Mouse (Mus musculus) A20 (cell line): Measurements from ENCODE around the gene Resf1.
"Not testable (repeated sequence)": the region's sequence is repeated elsewhere in the genome, so short reads cannot be mapped to it uniquely, and the experiment has no call there.

ENCODE experiments used
- DNase-seq: peaks from one replicate; pipeline ENCODE4 v3.0.0-alpha.2; 2011; ENCODE audit warnings: low read depth, low spot score

The Resf1 gene

DNA sequence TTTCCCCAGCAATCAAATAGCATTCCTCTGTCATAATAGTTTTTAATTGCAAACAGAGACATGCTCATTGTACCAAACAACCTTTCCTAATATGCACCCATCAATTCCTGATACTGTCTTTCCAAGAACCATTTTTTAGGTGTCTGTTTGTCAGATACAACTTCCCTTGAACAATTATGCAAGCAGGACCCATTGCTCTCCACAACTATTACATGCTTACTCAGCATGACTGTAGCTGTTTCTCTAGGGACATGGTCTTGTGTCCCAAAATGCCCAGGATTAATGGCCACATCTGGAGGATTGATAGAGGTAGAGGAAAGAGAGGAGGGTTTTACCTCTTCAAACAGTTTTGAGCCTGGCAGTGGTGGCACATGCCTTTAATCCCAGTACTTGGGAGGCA is 35.2 kb downstream of the Resf1 start:
- DNase-seq = peak; percentile 52

DNA sequence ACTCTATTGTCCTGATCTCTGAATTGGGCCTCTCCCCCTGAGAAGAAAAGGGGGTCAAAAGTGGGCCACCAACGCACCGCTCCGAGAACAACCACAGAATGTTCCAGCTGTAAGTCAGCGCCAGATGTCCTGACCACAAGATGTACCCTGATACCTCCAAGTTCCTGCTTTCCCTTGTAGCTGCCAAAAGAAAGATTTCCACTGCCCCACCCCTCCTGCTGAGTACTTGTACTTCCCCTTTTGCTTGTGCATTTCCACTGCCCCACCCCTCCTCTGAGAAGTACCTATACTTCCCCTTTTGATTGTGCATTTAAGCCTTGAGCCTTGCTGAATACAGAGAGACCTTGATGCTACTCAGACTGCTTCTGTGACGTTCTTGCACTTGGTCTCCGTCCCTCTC is 39.0 kb downstream of the Resf1 start:
- peak; percentile 68 for DNase-seq

DNA sequence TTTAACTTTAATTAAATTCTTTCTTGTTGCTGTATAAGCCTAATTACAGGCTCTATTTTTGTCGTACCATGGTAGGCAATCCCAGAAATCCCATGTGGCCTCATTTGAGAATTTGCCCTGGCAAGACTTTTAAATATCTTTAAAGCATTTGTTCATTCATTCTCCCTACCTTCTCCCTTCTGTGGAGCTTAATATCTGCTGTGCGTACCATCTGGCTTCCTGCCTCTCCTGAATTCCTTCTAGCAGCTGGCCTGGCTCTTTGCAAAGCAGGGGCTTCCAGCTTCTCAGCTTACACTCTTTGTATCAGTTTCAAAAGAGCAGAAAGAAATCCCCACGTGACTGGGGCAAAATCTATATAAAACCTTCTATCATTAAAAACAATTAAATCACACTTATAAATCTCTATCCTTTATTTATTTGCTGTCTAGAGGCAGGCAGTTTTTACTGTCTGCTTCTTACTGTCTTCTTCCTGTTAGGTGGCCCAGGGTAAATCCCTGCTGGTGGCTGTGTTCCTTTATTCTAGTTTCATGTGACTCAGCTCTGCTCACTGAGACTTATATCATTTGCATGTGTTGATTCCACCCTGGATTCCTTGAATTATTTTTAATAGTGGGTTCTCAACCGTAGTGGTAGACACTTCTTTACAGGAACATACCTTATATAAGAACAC is 45.7 kb downstream of the Resf1 start:
- peak; percentile 90 for DNase-seq

DNA sequence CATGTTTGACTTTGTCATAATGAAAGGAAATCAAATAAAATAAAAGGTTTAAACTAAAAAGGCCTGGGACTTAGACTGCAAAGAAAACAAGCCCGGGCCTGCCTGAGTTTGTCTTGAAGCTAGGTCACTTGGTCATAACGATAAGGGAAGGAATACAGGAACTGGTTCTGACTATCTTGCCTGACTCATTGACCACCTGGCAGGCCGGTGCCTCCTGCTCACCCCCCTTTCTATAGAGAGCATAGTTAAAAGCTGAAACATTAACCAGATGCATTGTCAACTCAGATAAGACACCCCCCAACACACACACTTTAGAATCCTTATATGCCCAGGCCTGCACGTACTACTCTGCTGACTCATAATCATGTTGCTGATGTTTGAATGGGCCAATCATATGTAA is 46.6 kb downstream of the Resf1 start:
- DNase-seq = peak; percentile 92

DNA sequence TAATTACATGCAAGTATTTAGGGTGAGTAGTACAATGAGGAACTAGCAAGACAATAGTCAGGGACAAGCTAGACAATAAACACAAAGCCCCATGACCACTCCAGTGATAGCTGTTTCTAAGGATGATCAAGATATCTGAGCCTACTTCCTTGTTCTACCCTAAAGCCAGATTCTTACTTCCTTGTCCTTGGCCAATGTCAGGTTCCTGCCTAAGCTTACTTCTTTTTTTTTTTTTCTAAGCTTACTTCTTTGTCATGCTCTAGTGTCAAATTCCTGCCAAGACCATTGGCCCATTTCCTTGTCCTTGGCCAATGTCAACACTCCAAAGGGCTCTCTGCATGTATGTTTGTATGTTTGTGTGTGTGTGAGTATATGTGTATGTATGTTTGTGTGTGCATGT is 47.9 kb downstream of the Resf1 start:
- peak; percentile 49 for DNase-seq

DNA sequence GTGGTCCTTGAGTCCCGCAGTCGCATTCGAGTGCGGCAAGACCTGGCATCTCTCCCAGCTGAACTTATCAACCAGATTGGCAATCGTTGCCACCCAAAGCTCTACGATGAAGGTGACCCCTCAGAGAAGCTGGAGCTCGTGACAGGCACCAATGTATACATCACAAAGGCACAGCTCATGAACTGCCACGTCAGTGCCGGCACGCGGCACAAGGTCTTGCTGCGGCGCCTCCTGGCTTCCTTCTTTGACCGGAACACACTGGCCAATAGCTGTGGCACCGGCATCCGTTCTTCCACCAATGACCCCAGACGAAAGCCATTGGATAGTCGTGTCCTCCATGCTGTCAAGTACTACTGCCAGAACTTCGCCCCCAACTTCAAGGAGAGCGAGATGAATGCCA is 53.3 kb downstream of the Resf1 start:
- not testable (repeated sequence) for DNase-seq

DNA sequence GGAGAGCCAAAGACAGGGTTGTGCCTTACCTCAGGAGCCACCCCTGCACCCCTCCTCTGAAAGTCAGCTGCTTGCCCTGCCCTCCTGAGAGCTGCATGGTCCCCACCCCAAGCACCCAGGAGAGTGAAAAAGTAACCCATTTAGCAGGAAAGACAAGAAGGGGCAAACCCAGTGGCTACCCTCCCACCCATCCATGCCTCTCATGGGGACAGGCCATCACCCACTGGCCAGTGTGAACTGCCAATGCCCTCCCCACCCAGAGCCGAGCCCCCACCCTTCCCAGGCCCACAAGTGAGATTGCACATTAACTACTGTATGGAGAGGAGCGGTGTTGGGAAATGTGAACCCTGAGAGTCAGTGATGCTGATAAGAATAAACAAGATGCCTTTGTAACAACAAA is 56.8 kb downstream of the Resf1 start:
- not testable (repeated sequence) for DNase-seq

DNA sequence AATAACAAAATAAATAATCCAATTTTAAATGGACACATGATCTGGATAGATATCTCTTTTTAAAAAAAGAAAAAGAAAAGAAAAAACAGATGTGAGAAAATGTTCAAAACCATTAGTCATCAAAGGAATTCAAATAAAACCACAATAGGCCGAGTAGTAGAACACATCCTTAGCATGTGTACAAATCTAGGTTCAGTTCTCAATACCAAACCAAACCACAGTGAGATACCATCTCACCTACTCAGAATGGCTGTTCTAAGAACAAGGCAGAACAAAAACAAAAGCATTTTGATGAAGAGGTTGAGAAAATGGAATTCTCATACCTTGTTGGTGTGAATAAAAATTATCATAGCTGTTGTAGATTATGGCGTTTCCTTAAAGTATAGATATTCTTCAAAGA is 57.2 kb downstream of the Resf1 start:
- DNase-seq = no peak

DNA sequence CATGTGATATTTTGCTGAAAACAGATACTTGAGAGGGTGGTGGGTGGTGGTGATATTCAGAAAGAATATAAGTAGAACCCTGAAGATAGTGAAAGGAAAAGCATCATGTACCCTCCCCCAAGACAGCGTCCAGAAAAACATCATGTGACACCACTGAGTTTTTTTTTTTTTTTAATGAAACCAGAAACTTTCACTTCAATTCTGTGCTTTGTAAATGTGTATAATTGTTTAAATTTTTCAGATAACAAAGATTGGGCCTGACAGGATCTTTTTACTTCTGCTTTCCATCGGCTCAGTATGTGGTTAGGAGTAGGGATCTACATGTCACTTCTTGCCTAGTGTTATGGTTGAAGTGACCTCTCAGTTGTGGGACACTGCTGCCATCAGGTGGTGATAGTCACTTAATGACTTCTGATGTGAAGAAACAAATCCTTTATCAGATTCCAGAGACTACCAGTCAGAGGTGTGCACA is 65.8 kb downstream of the Resf1 start:
- peak; percentile 93 for DNase-seq

DNA sequence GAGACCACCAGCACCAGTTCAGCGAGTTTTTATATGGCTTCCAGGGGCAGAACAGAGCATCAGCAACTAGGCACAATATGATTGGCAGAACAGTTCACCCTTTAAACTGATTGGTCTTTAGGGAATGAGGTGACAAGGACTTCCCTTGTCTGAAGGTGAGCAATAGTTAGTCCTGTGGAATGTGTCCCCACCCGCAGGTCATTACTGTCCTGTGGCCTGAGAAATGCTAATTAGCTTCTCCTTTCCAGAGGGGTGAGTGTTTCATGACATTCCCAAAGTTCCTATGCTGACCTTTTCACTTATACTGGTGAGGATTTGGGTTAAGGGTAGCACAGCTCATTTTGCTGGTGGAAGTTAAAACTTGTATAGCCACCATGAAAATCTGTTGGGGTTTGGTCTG is 74.3 kb downstream of the Resf1 start:
- no peak for DNase-seq
